Mouse (Mus musculus) heart, embryonic 15.5 days (tissue): ENCODE data around the gene Nol6. TPM values are rescaled to one million over a fixed set of nuclear protein-coding genes. Genes with fewer than 3 reads are reported as not detected.
A peak's percentile ranks its signal among the peaks of the same experiment; 100 is the strongest.

Source experiments
- ATAC-seq: fragments of 200-750 bp; cut with Nextera tagmentation; replicated peaks from 2 replicates; pipeline ENCODE4 v1.8.0; 2017; ENCODE audit warnings: low read depth, moderate TSS enrichment; ENCODE audit not compliant: insufficient number of reproducible peaks, insufficient read depth, low FRiP score
- H3K27ac ChIP-seq: fragments of 300-500 bp; sonication (generic); 2 replicates; pipeline ENCODE4 v1.5.1; 2015; ENCODE audit warnings: mild to moderate bottlenecking, inconsistent platforms
- H3K27me3 ChIP-seq: fragments of 300-500 bp; sonication (generic); 2 replicates; pipeline ENCODE4 v1.6.1; 2015; ENCODE audit warnings: inconsistent platforms
- H3K36me3 ChIP-seq: fragments of 300-500 bp; sonication (generic); 2 replicates; pipeline ENCODE4 v1.6.1; 2015; ENCODE audit warnings: mild to moderate bottlenecking, inconsistent platforms
- H3K4me1 ChIP-seq: fragments of 300-500 bp; sonication (generic); replicated peaks from 2 replicates; pipeline ENCODE4 v1.6.1; 2015; ENCODE audit warnings: inconsistent platforms
- H3K4me2 ChIP-seq: fragments of 300-500 bp; sonication (generic); 2 replicates; pipeline ENCODE4 v1.6.1; 2015; ENCODE audit warnings: inconsistent platforms, mild to moderate bottlenecking, moderate library complexity
- H3K4me3 ChIP-seq: fragments of 300-500 bp; sonication (generic); 2 replicates; pipeline ENCODE4 v1.5.1; 2015; ENCODE audit warnings: mild to moderate bottlenecking, inconsistent platforms
- H3K9ac ChIP-seq: fragments of 300-500 bp; sonication (generic); 2 replicates; pipeline ENCODE4 v1.6.1; 2015; ENCODE audit warnings: mild to moderate bottlenecking, inconsistent platforms
- H3K9me3 ChIP-seq: fragments of 300-500 bp; sonication (generic); replicated peaks from 2 replicates; pipeline ENCODE4 v1.6.1; 2016; ENCODE audit warnings: inconsistent platforms
- WGBS: fragments of 180-500 bp; shearing (Covaris S2); methylation state at CpG from one replicate; pipeline ENCODE4 v1.1.7; 2015; ENCODE audit warnings: mixed read lengths; 5-methylcytosine and 5-hydroxymethylcytosine counted together
- polyA plus RNA-seq: library from polyadenylated mRNA; unstranded; fragments of >200 nt; fragmentation: Nextera tagmentation; extraction: Ambion mirVana; gene quantifications from 2 replicates; pipeline ENCODE4 v1.2.1, GENCODE M21; 2015

Gene Nol6
- polyA plus RNA-seq, 1 experiment from 2014 or later: 12.8 TPM

DNA sequence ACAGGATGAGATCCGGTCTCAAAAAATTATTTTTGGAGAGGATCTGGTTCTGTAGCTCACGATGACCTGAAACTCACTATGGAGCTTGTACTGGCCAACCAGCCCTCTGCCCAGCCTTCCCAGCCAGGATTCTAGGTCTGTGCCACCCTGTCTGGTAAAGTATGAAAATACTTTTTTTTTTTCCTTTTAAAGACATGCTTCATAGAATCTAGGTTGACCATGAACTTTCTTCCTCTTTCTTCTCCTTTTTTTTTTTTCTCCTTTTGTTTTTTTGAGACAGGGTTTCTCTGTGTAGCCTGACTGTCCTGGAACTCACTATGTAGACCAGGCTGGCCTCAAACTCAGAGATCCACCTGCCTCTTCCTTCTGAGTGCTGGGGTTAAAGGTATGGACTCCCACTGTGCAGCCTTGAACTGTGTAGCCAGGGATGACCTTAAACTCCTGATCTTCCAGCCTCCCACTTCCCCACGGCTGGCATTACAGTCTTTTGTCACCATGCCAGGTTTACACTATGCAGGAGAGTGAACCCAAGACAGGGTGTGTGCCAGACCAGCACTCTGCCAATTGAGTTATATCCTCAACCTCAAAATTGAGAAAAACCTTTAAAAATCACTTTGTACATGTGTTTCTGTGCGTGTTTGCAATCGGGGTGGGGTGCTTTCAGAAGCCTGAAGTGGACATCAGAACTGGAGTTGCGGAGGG, 16.1 kb upstream of the Nol6 start:
- Histone ChIP-seq H3K4me2 (no peak overlapping the region), H3K9ac (no peak overlapping the region), H3K4me3 (no peak overlapping the region), H3K4me1 (peaks cover 19% of the 10 kb centered on the region), H3K9me3 (no peaks in the 10 kb centered on the region), H3K36me3 (peaks cover 10% of the 10 kb centered on the region), H3K27ac (no peak overlapping the region), H3K27me3 (no peaks in the 10 kb centered on the region)
- WGBS: 79% methylated on average over 6 of the region's 6 CpGs
- no peak for ATAC-seq

DNA sequence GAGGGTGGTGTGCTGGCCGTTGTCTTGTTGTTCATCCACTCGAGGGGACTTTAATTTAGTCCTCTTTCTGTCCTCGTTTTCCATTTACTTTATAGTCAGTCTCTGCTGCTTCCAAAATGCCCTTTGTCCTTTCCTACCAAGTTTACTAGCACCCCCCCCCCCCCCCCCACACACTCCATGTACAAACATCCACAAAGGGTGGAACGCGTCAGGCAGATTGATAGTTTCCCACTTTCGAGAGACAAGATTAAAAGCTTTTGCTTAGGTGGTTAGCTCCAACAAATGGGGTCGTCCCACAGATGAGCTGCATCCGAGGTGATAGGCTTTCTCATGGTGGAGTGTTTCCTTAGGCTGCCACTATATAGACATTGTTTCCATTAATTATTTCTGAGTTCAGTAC, 12.6 kb upstream of the Nol6 start:
- Histone ChIP-seq H3K36me3 (peaks cover 6% of the 10 kb centered on the region), H3K27me3 (no peaks in the 10 kb centered on the region), H3K4me3 (peak overlapping the region; percentile 97), H3K4me2 (peak overlapping the region; percentile 79), H3K9ac (peak overlapping the region; percentile 99), H3K27ac (peak overlapping the region; percentile 99), H3K9me3 (no peaks in the 10 kb centered on the region), H3K4me1 (peaks cover 19% of the 10 kb centered on the region)
- WGBS: 0% methylated on average over 8 of the region's 8 CpGs
- no peak for ATAC-seq

DNA sequence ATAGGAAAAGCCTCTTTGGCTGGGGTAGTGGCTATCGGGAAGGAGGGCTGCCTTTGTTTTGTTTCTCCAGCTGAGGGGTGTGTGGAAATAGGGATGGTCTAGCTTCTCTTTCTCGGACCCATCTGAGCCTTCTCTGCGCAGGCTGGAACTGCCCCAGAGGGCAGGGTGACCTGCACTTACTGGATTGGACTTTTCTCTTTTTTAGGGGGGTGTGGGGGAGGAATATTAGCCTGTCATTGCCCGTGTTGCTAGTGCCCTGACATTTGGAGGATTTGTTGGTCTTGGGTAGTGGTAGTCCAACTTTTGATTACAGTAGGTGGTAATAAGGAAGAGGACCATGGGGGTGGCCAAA, 12.2 kb upstream of the Nol6 start:
- Histone ChIP-seq H3K4me1 (peaks cover 19% of the 10 kb centered on the region), H3K27ac (peak overlapping the region; percentile 99), H3K9ac (peak overlapping the region; percentile 99), H3K9me3 (no peaks in the 10 kb centered on the region), H3K4me3 (peak overlapping the region; percentile 97), H3K27me3 (no peaks in the 10 kb centered on the region), H3K36me3 (peaks cover 6% of the 10 kb centered on the region), H3K4me2 (peak overlapping the region; percentile 79)
- 0% methylated on average over 4 of the region's 4 CpGs for WGBS
- peak; percentile 7; the same call in 1 of the 2 replicates for ATAC-seq

DNA sequence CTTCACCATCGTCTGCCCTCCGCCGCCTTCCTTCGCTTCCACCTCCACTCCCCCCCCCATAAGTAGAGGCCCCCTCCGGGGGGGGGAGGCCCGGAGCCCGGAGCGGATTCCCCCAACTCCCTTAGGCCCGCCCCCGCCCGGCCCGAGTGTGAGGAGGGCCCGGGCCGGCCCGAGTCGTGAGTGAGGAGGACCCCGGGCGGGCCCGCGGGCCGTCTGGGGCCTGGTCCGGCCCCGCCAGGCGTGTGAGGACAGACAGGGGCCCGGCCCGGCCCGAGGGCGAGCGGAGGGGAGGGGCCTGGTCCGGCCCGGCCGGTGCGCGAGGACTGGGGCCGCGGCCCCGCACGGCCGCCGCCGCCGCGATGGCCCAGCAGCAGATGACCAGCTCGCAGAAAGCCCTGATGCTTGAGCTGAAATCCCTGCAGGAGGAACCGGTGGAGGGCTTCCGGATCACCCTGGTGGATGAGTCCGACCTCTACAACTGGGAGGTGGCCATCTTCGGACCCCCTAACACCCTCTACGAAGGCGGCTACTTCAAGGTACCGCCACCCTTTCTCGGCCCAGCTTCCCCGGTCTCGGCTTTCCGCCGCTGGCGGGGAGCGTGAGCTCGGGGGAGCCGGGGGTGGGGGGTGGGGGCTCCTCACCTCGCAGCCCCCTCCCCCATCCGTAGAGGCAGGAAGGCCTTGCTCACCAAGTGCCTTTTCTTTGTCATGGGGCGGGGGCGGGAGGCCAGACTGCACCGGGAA, 11.6 kb upstream of the Nol6 start, which contains the start of gene Ube2r2:
TSS of gene Ube2r2 (plus strand) at position 33 of the 743 bp plus-strand sequence.
- Histone ChIP-seq H3K27me3 (no peaks in the 10 kb centered on the region), H3K9ac (peak within 1 kb of the TSS; percentile 99), H3K27ac (peak within 1 kb of the TSS; percentile 99), H3K4me2 (peak within 1 kb of the TSS; percentile 79), H3K36me3 (0 out of 2 replicates have a peak, but pooled peaks cover 3% of the 10 kb centered on the region), H3K9me3 (no peaks in the 10 kb centered on the region), H3K4me1 (peaks cover 19% of the 10 kb centered on the region), H3K4me3 (peak within 1 kb of the TSS; percentile 97)
- ATAC-seq: peak; percentile 75
- WGBS: under 1% methylated on average over 48 of the region's 65 CpGs

DNA sequence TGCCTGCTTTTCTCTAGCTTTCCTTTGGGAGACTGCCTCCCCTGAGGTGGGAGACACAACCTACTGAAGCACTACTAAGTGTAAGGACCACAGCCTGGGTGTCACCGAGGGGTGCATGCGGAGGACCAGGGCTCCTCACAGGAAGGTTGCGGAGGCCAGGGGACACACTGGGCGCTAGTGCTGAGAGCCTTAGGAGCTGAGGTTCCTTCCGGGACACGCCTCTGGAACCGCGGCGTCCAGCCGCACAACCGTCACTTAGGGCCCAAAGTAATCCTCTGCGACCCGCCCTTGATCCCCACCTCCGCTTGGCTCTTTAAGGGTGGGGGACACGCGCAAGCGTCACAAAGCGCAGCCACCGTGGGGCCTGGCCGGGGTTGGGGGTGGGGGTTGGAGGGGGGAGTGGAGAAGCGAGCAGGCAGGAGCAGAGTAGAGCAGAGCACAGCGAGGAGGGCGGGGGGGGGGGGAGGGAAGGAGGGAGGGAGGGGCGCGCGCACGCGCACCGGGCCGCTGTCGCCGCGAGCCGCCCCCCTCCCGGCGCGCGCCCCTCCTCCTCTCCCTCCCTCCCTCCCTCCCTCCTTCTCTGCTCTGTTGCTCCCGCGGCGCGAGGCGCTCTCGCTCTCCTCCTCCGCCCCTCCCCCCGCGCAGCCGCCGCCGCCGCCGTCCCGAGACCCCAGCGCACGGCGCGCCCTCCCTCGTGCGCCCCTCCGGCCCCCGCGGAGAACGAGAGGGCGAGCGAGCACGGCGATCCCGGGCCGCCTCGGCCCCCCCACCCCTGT, 10.9 kb upstream of the Nol6 start:
- WGBS: under 1% methylated on average over 27 of the region's 70 CpGs
- Histone ChIP-seq H3K4me1 (peaks cover 14% of the 10 kb centered on the region), H3K4me3 (peak overlapping the region; percentile 97), H3K4me2 (peak overlapping the region; percentile 79), H3K36me3 (0 out of 2 replicates have a peak, but pooled peaks cover 3% of the 10 kb centered on the region), H3K9me3 (no peaks in the 10 kb centered on the region), H3K27me3 (no peaks in the 10 kb centered on the region), H3K9ac (peak overlapping the region; percentile 99), H3K27ac (peak overlapping the region; percentile 99)
- ATAC-seq: peak; percentile 92

DNA sequence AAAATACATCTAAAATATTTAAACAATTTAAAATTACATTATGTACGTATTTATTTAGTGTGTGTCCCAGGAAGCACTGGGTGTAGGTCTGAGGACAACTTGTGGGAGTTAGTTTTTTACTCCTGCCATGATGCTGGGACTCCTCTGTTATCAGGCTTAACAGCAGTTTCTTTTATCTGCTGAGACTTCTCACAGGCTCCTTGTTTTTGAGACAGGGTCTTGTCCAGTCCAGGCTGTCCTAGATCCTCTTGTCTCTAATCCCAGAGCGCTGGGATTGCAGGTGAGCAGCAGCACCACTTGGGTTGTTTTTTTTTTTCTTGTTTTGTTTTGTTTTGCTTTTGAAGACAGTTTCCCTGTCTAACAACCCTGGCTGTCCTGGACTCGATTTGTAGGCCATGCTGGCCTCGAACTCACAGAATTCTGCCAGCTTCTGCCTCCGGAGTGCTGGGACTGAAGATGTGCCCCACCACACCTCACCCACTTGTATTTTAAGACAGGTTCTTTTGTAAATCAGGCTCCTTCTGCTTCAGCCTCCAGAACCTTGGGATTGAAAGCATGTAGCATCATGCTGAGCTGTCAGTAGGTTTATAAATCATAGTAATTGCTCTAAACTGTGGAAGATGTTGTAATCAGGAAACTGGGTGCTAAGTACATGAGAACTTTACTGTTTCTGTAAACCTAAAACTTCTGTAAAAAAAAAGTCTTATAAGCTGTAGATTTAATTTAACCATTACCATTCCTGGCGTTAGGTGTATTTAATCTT, 9.5 kb upstream of the Nol6 start:
- no peaks in the 10 kb centered on the region for H3K9me3 ChIP-seq
- WGBS: 79% methylated on average over 6 of the region's 6 CpGs

DNA sequence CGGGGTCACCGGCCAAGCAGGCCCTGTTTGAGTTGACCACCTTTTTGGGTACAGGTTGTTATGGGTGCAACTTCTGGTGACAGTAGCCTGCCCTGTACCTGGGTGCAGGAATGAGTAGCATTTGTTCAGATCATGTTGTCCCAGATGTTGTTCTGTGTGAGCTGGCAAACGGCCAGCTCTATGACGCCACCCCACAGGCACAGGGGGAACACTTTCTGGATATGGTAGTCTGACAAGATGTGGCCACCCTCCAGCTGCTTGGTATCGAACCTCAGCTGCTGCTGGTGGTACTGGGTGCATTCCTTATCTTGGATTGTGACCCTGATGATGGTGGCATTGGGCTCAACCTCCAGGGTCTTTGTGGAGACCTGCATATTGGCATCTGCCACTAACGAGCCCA, 8.2 kb upstream of the Nol6 start:
- H3K27me3 ChIP-seq: no peaks in the 10 kb centered on the region
- no peaks in the 10 kb centered on the region for H3K36me3 ChIP-seq
- no peak overlapping the region for H3K9ac ChIP-seq
- H3K4me1 ChIP-seq: peaks cover 11% of the 10 kb centered on the region
- no peak overlapping the region for H3K4me2 ChIP-seq
- no peak overlapping the region for H3K27ac ChIP-seq
- no peaks in the 10 kb centered on the region for H3K9me3 ChIP-seq
- ATAC-seq: no peak
- 73% methylated on average over 6 of the region's 6 CpGs for WGBS
- no peak overlapping the region for H3K4me3 ChIP-seq

More for the DNA sequence above, 9.5 kb upstream of the Nol6 start:
- Histone ChIP-seq H3K4me2 (no peak overlapping the region), H3K27ac (0 out of 2 replicates have a peak overlapping the region, but pooled peaks have one; percentile 99), H3K27me3 (no peaks in the 10 kb centered on the region), H3K9ac (no peak overlapping the region), H3K4me3 (no peak overlapping the region), H3K4me1 (peaks cover 11% of the 10 kb centered on the region), H3K36me3 (no peaks in the 10 kb centered on the region)
- no peak for ATAC-seq

DNA sequence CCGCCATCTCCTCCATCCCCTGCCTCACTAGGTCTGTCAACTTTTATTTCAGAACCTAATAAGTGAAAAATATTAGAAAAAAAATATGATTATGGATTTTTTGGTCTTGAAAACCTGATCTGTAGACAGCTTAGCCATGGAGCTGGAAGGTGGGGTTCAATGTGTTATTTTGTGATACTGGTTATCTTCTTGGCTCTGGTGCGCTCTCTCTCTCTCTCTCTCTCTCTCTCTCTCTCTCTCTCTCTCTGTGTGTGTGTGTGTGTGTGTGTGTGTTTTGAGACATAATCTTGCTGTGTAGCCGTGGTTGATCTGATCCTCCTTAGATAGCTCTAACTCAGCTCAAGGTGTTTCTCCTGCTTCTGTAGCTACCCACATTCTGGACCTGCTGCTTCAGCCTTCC, 5.6 kb upstream of the Nol6 start:
- Histone ChIP-seq H3K27ac (no peak overlapping the region), H3K9ac (no peak overlapping the region), H3K36me3 (no peaks in the 10 kb centered on the region), H3K27me3 (no peaks in the 10 kb centered on the region), H3K4me2 (no peak overlapping the region), H3K4me3 (no peak overlapping the region), H3K9me3 (no peaks in the 10 kb centered on the region), H3K4me1 (peaks cover 6% of the 10 kb centered on the region)
- no peak for ATAC-seq
- WGBS: 75% methylated on average over 3 of the region's 3 CpGs

- H3K9me3 ChIP-seq: no peaks in the 10 kb centered on the region
- no peaks in the 10 kb centered on the region for H3K27me3 ChIP-seq
- peak; percentile 64; the same call in 1 of the 2 replicates for ATAC-seq
- no peak overlapping the region for H3K4me2 ChIP-seq
- WGBS: 2% methylated on average over 2 of the region's 2 CpGs
- no peak overlapping the region for H3K4me3 ChIP-seq
- H3K27ac ChIP-seq: no peak overlapping the region
- H3K36me3 ChIP-seq: no peaks in the 10 kb centered on the region
- peaks cover 2% of the 10 kb centered on the region for H3K4me1 ChIP-seq
- H3K9ac ChIP-seq: no peak overlapping the region
Observed at GRCm38 (mm10) chr4:41129406-41129805, 5.2 kb upstream of the Nol6 start.

DNA sequence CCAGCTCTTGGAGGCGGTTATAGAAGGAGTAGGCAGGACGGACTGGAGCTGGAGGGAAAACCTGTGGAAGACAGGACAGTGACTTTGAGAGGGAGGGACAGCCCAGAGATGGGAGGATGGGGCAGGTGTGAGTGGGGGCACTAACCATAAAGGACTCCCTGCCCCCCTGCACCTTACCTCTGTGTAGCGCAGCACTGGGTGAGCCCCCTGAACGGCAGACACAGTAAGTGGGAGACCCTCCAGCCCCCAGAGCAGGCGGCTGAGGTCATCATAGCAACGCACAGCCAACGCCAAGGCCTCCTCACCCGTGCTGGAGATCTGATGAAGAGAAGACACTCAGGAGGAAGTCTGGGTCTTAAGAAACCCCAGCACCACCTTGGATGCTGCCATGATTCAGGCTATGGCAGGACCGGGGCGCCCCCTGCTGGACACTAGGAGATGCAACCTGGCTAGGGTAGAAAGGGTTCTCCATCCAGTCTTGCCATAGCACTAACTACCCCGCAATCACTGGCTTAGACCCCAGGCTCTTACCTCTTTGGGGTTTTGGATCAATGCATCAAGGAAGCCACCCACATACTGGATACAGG, 5.5 kb downstream of the Nol6 start:
- no peak overlapping the region for H3K4me2 ChIP-seq
- ATAC-seq: 0 out of 2 replicates have a peak, but pooled peaks have one; percentile 3
- H3K9me3 ChIP-seq: no peaks in the 10 kb centered on the region
- WGBS: 70% methylated on average over 11 of the region's 11 CpGs
- H3K9ac ChIP-seq: no peak overlapping the region
- H3K4me1 ChIP-seq: peaks cover 8% of the 10 kb centered on the region
- H3K36me3 ChIP-seq: peaks cover 79% of the 10 kb centered on the region
- no peaks in the 10 kb centered on the region for H3K27me3 ChIP-seq
- no peak overlapping the region for H3K27ac ChIP-seq
- H3K4me3 ChIP-seq: no peak overlapping the region
